Mouse (Mus musculus) myocyte (in vitro differentiated cells): ENCODE data around the gene Cnot3.
"Not testable (repeated sequence)": the region's sequence is repeated elsewhere in the genome, so short reads cannot be mapped to it uniquely, and the experiment has no call there.

Experiments used
- CEBPB ChIP-seq: IDR thresholded peaks from 2 replicates; pipeline ENCODE4 v1.6.1; 2011; ENCODE audit warnings: mild to moderate bottlenecking, moderate library complexity; ENCODE audit not compliant: poor library complexity, insufficient read depth, severe bottlenecking
- E2F4 ChIP-seq: IDR thresholded peaks from one replicate; pipeline ENCODE4 v1.6.1; 2011; ENCODE audit warnings: mild to moderate bottlenecking, control low read depth, moderate library complexity; ENCODE audit not compliant: insufficient read depth
- MAX ChIP-seq: IDR thresholded peaks from one replicate; pipeline ENCODE4 v1.6.1; 2011; ENCODE audit warnings: low read depth, mild to moderate bottlenecking, control low read depth
- MYOD1 ChIP-seq, 3 experiments: IDR thresholded peaks; one replicate each; pipeline ENCODE4 v1.6.1; 2011; ENCODE audit warnings: control low read depth in 2 of 3, low read depth in 2 of 3, mild to moderate bottlenecking in 2 of 3, moderate library complexity in 1 of 3; ENCODE audit not compliant: insufficient read length in 2 of 3, control insufficient read depth in 1 of 3
- POLR2A ChIP-seq: IDR thresholded peaks from one replicate; pipeline ENCODE4 v1.6.1; 2011; ENCODE audit warnings: low read depth, mild to moderate bottlenecking, control low read depth, moderate library complexity; ENCODE audit not compliant: insufficient read length
- POLR2AphosphoS2 ChIP-seq: IDR thresholded peaks from one replicate; pipeline ENCODE4 v1.6.1; 2011; ENCODE audit warnings: low read depth, control low read depth; ENCODE audit not compliant: insufficient read length
- REST ChIP-seq: IDR thresholded peaks from one replicate; pipeline ENCODE4 v1.6.1; 2011; ENCODE audit warnings: mild to moderate bottlenecking, control low read depth, moderate library complexity; ENCODE audit not compliant: insufficient read depth, insufficient read length
- TCF12 ChIP-seq: IDR thresholded peaks from one replicate; pipeline ENCODE4 v1.6.1; 2011; ENCODE audit warnings: mild to moderate bottlenecking, control low read depth; ENCODE audit not compliant: poor library complexity, insufficient read depth, severe bottlenecking
- TCF3 ChIP-seq: IDR thresholded peaks from one replicate; pipeline ENCODE4 v1.6.1; 2011; ENCODE audit warnings: low read depth, control low read depth; ENCODE audit not compliant: insufficient read length
- USF1 ChIP-seq: IDR thresholded peaks from one replicate; pipeline ENCODE4 v1.6.1; 2011; ENCODE audit warnings: low read depth, mild to moderate bottlenecking, control low read depth, moderate library complexity

GRCm38 (mm10) chr7:3708447-3708980, 63.4 kb downstream of the Cnot3 start:
- TF ChIP-seq POLR2A; MAX; REST; POLR2AphosphoS2; MYOD1 (IDR thresholded peaks at IDR 0.05; ENCODE audit: control insufficient read depth in 1 of 3, insufficient read length in 2 of 3, low read depth in 2 of 3); E2F4; TCF3; TCF12; CEBPB; USF1: not testable (repeated sequence)
